Mouse (Mus musculus): ENCODE measurements around the gene Caap1.

The Caap1 gene

DNA sequence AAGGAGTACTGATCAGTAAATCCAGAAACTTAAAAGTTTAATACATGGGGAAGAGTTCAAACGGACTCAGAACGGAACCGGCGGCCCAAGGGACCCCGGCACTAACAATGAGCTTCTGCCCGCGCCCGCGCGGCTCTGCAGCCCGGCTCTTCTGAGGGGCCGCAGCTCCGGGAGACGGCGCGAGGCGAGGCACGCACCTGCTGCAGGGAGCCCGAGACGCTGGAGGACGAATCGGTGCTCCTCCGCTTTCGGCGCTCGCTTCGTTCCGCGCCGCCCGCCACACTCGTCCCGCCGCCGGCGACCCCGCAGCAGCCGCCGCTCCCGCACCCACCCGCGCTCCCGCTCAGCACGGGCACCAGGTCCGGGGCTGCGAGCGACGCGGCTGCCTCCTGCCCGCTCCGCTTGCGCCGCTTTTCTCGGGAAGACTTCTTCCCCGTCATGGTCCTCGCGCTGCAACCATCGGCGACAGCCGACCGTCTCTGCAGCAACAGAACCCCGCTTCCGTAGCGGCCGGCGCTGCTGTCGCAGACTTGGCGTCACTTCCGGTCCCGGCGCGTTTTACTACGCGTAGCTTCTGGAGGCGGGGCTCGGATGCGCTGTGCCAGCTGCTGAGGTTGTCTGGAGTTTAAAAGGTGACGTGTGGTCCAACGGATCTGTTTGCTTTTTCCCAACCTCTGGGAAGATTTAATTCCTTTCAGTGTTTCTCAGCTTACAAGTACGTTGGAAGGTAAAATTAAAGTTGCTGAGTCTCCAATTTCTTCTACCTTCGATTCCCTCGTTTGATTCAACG is at the start of gene Caap1, which contains the start of gene Gm10306:
Gene Caap1, minus strand, starts transcription at position 532 of the 790 bp plus-strand sequence.
Gene Gm10306, plus strand, starts transcription at position 282 of the 790 bp plus-strand sequence.
- DNase-seq (ENCODE audit: low read depth, low spot score): peak; percentile 90

DNA sequence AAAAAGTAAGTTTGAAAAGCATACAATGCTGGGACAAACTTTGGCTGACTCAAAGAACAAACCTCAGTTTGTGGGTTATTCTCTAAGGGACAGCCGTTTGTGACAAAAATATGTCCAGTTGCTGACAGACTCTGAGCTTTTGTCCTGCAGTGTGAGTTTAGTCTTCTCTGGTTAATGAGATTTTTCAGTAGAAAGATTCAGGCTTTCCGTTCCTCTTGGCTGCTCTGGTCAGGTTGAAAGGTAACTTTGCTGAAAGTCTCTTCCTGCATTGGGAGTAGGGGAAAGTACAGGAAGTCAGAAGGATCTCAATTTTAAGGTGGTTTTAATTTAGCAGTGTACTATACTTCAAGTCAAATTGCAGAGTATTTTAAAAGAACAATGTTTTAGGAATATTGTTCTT is 49.0 kb upstream of the Caap1 start:
- no peak for DNase-seq (ENCODE audit: low read depth, low spot score)

DNA sequence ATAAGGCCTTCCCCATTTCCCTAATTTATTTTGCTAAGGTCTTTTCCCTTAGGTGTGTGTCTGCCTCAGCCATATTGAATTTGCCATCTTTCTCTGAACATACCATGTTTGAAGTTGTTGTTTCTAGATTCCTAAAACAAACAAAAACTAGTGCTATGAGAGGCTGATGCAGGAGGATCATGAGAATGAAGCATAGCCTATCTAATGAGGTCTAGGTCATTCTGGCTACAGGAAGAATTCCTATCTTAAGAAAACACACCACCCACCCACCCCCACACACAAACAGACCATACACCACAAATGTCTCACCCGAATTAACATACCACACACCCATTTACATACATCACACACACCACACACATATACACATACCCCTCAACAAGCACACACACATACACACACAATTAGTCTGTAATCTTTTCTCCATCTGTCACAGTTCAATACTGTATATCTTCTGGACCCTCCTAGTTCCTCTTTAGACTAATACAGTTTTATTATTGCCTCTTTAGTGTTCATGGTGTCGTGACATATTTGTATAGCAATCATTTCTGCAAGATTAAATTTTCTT is 47.9 kb upstream of the Caap1 start:
- no peak for DNase-seq (ENCODE audit: low read depth, low spot score)

DNA sequence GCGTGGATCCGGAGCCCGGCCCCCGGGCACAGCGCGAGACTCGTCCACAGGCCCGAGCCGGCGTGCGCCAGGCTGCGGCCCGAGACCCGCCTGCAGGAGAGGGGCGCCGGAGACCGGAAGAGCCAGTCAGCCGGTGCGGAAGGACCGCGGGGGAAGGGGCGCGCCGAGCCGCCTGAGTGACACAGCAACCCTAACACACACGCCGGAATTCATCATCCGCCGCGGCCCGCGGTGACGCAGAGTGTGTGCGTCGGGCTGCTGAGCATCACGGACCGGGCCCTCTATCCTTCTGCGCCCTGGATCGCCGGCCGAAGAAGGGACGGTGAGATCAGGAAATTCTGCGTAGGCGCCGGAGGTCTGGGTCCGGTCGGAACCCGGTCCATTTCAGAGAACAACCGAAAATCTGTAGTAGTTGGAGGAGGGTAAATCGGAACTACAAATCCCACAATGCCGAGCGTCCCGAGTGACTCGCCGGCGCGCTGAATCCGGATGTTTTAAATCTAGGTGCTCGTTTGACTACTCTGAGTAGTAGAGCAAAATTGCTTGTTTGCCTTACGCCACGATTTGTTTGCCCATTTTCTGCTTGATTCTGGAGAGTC is 46.5 kb upstream of the Caap1 start, which contains the start of gene Plaa:
Gene Plaa, minus strand, starts transcription at position 214 of the 599 bp plus-strand sequence.
- DNase-seq (ENCODE audit: low read depth, low spot score): peak; percentile 87

DNA sequence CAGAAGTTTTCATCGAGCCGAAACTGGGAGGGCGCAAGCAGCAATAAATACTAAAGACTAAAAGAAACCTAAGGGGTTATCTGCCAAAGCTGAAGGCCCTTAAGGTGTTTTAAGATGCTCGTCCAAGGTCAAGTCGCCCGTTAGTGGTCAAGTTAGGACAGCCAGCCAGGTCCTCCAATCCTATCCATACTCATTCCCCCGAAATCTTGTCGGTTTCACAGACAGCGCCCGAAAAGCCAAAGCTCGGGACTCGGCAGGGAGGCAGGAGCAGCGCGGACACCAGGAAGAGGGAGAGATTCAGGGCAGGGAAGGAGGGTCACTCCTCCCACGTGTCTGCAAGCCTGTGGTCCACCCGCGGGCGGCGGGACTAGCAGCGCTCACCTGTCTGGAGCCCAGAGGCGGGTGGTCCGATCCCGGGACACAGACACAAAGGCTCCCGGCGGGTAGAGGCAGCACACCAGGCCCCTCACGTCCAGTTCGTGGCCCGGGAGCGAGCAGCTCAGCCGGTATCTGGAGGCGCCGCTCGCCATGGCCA is 46.0 kb upstream of the Caap1 start:
- no peak for DNase-seq (ENCODE audit: low read depth, low spot score)

DNA sequence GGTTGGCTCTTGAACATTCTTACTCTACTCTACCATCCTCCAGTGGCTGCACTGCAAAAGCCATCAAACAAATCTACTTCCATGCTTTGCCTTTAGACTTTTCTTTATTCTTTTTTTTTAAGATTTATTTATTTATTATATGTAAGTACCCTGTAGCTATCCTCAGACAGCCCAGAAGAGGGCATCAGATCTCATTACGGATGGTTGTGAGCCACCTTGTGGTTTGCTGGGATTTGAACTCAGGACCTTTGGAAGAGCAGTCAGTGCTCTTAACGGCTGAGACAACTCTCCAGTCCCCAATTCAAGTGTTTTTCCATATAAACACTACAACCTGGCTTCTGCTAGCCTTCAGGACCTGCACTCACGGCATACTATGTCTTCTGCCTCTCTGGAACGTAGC is 44.8 kb upstream of the Caap1 start:
- no peak for DNase-seq (ENCODE audit: low read depth, low spot score)

DNA sequence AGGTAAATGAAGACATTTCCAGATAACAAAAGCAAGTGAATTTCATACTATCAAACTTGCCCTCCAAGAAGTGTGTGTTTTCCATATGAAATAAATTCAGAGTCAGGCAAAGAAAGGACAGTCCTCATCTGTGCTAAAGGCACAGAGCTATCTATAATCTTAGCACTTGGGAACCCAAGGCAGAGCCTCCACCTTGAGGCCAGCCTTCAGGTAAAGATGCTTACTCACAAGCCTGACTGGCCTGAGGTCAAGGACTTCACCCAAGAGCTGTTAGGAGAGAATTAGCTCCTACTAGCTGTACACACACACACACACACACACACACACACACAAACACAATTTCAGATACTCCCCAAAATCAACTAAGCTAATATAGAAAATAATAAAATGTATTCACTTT is 36.1 kb upstream of the Caap1 start:
- DNase-seq (ENCODE audit: low read depth, low spot score): no peak

DNA sequence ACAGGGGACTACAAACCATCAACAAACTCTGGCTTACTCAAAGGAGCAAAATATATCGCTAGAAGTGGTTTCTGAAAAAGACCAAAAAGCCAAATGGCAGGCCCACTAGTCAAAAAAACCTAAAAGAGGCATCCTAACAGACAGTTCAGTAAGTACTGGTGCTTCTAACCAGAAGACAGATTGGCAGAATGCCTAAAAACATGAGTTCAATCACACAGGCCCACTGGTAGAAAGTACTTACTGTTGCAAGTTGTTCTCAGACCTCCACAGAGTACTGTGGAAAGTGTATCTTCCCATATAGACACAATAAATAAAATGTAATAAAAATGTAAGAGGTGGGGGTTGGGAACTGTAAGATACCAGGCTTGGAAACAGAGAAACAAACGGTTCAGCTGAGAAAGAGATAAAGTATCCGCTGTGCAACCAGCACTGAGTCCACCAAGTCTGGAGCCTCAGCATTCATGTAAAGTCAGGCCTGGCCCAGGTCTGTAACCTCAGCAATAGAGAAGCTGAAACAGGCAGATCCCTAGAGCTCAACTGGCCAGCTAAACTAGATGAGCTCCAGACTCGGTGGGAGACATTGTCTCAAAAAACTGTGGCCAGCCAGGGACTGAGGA is 35.3 kb upstream of the Caap1 start:
- no peak for DNase-seq (ENCODE audit: low read depth, low spot score)

DNA sequence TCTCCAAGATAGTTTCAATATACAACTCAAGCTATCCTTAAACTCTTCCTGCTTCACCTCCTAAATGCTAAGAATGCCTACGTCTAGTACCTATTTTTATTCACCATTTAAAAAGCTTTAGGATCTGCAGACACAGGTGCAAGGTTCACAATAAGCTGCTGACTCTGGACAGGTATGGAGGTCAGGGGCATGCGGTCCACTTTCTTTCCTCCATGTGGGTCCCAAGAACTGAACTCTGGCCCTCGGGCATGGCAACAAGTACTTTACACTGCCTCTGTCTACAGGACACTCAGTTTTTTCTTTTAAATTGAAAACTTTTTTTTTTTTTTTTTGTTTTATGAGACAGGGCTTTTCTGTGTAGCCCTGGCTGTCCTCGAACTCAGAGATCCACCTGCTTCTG is 16.1 kb upstream of the Caap1 start:
- no peak for DNase-seq (ENCODE audit: low read depth, low spot score)

DNA sequence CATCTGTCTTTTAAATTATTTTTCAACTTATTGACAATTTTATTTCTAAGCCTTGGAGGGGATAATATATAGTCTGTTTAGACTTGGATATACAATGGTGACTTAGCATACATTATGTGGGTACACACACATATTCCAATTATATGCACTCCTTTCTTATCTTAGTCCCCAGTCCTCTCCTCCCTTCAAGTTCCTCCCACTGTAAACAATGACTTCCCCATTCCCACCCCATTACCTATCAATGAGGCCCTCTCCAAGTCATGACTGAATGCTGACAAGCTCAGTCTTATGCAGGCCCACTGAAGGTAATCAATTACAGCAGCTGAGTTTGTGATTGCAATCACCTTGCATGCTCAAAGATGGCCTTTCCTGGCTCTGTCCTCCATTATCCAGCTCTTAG is 7.7 kb upstream of the Caap1 start:
- no peak for DNase-seq (ENCODE audit: low read depth, low spot score)

DNA sequence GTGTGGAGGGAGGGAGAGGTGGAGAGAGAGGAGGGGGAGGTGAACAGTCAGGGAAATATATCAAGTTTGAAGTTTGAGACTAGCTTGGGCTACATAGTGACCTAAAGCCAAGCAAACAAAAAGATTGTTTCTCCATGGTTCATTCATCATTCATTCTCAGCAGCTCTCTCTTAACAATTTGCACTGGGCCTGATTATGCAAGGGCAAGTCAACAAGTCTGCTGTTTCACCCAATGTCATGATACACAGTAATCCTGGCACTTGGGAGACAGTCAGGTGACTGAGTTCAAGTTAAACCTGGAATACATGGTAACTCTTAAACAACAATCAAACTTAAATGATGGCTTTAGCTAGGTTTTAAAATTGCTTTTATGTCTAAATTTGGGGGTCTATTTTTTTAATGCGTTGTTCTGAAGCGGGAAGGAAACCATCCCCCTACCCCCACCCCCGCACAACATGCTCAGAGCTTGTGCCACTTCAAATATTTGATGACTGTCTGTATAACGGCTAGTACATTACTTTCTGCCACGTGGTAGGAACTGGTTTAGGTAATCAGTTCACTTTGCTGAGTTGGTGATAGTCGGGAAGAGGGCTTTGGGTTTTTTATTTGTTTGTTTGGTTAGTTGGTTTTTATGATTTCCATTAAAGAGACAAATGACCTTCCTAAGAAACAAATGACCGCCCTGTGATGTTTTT is 5.5 kb upstream of the Caap1 start:
- DNase-seq (ENCODE audit: low read depth, low spot score): no peak

DNA sequence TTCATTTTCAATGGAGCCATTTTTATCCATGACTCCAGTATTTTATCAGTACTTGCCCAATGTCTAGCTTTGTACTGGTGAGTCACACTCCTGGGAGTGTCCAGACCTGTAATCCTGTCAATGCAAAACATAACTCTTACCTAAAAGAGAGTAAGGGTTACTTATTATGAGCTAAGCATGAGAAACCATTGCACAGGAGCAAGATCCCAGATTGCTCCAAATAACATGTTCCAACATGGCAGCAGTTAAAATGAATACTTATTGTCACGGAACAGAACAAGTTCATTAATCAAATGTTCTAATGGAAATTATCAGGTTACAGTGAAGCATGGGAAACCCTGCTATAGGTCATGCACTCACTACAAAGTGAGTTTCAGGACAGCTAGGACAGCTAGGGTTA is 3.7 kb upstream of the Caap1 start:
- DNase-seq (ENCODE audit: low read depth, low spot score): no peak

DNA sequence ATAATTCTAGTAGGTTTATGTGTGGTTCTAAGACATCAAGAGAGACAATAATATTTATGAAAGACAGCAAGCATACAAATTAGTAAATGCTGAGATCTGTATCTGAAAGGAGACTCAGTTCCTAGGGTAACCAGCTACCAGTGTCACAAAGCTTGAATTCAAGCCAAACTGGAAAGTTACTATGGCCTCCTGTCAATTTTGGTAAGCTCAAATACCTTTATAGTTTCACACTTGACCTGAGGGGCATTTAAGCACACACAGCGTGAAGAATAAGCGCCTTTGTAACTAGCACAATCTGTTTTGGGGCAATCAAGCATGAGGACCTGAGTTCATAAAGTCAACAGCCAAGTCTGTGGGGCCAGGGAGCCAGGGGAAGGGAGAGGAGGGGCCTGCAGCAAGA is 2.7 kb upstream of the Caap1 start:
- DNase-seq (ENCODE audit: low read depth, low spot score): no peak

DNA sequence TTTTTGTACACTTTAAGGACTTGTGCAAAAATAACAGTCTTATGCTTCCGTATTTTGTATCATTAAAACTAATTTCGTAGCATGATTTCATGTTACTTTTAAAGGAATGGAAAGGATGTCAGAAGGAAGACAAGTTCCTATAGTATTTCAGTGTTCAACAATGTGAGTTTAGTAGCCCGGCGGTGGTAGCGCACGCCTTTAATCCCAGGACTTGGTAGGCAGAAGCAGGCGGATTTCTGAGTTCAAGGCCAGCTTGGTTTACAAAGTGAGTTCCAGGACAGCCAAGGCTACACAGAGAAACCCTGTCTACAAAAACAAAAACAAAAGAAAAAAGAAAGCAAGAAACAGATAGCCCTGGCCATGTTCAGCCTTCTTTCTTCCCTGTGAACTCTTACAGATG is 549 bp upstream of the Caap1 start:
- no peak for DNase-seq (ENCODE audit: low read depth, low spot score)

DNA sequence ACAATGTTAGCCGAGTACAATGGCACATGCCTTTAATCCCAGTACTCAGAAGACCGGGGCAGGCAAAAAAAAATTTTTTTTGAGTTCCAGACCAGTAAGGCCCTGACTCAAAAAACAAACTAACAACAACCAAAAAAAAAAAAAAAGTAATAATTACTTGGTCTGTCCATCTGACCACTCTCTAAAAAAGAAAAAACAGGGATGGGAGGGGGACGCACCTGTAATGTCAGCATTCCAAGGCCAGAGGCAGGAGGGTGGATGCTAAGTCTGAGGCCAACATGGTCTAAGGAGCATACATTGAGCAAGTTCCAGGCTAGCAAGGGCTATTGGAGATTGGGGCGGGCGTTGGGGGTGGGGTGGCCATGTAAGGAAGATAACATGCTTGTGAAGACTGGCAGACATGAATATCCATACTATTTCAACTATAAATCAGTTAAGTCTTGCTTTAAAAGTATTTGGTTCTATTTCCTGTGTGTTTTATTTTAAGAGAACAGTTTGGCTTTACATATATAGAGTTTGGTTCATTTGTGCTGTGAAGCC is 1.6 kb downstream of the Caap1 start:
- DNase-seq (ENCODE audit: low read depth, low spot score): no peak

DNA sequence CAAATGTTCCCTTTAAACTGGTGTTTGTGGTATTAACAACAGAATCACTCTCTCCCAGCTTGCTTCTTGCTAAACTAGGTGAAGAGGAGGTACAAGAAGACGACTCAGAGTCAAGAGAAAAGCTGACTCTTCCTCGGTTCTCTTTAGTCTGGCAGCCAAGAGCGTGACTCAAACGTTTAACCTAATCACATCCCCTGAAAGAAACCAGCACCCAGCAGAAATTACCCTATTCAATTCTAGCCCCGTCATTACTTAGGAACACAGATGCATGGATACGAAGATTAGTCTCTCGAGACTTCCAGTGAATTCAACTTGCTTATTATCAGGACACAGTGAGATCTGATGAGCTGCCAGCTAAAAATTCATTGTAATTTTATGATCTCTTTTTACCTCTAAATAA is 12.3 kb downstream of the Caap1 start:
- DNase-seq (ENCODE audit: low read depth, low spot score): no peak

DNA sequence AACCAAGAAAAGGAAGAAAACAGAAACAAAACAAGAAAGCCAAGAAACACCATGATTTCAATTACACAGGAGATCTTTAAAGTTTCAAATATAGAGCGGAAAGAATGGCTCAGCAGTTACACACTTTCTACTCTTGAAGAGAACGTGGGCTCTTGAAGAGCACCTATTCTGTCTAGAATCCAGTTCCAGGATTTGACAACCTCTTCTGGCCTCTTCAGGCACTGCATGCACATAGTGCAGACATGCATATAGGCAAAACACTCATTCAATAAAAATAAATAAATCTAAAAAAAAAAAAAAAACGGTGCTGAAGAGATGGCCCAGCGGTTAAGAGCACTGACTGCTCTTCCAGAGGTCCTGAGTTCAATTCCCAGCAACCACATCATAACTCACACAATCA is 13.6 kb downstream of the Caap1 start:
- no peak for DNase-seq (ENCODE audit: low read depth, low spot score)

DNA sequence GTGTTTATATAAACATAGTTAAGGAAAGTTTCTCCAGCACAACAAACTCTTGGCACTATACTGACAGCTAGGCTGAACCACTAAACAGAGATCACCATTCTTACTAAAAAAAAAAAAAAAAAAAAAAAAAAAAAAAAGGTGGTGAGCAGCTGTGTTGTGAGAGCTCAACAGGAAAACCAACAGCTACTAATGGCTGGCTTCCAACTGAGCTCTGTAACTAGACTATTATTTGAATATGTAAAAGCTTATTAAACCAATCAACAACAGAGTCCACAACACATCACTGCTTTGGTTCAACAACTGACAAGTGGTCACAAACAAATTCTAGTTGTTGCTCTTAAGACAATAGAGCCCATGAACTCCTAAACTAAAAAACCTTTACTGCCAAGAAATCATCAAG is 23.4 kb downstream of the Caap1 start:
- DNase-seq (ENCODE audit: low read depth, low spot score): no peak

DNA sequence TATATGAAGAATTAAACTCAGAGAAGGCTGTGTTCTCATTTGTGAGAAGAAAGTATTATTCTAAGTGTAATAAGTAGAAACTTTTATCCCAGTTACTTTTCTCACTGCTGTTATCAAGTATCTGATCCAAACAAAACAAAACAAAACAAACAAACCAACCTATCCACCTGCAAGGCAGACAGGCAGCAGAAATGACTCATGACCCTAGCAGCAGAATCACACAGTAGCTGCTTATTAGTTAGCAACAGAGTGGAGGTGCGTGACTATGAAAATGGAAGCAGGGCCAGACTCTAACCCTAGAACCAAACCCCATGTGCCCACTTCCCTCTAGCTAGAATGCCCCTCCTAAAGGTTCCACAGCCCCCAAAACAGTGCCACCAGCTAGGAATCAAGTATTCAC is 27.1 kb downstream of the Caap1 start:
- no peak for DNase-seq (ENCODE audit: low read depth, low spot score)

DNA sequence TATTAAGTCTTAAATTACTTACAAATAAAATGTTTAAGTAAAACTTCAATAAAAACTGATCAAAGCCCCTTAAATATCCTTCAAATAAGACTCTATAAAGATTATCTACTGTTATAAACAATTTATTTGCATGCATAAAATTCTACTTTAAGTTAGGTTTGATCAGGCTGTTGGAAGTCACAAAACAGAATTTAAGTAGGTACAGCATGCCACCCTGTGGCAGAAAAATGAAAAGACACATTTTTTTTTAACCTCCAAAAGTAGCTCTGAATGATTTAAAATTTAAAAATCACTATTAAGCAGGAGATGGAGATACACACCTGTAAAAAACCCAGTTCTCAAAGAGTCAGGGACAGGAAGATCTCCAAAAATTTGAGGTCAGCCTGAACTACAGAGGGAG is 33.3 kb downstream of the Caap1 start:
- DNase-seq (ENCODE audit: low read depth, low spot score): no peak

DNA sequence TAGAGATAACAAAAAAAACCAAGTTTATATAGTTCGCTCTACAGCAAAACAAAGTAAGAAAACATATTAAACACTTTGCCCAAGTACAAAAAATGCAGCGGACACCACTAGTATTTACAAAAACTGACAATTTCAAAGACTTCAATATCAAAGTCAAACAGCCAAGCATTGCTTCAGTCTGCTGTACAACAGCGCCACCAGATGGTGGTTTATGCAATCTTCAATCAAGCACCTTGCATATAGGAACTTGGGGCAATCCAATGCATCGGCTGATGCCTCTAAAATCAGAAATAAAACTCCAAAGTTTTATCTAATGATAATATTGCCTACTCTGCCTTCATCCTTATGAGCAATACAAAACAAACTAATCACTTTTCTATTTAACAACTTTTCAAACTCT is 39.0 kb downstream of the Caap1 start:
- peak; percentile 43 for DNase-seq (ENCODE audit: low read depth, low spot score)

Measured in embryo, embryonic 11.5 days (tissue).